Mouse (Mus musculus): Measurements from ENCODE around the gene Med27. TPM values are rescaled to one million over a fixed set of nuclear protein-coding genes. Genes with fewer than 3 reads are reported as not detected.
A peak's percentile ranks its signal among the peaks of the same experiment; 100 is the strongest.

Gene Med27
- polyA plus RNA-seq, 1 experiment from 2014 or later, result 65.9 TPM

DNA sequence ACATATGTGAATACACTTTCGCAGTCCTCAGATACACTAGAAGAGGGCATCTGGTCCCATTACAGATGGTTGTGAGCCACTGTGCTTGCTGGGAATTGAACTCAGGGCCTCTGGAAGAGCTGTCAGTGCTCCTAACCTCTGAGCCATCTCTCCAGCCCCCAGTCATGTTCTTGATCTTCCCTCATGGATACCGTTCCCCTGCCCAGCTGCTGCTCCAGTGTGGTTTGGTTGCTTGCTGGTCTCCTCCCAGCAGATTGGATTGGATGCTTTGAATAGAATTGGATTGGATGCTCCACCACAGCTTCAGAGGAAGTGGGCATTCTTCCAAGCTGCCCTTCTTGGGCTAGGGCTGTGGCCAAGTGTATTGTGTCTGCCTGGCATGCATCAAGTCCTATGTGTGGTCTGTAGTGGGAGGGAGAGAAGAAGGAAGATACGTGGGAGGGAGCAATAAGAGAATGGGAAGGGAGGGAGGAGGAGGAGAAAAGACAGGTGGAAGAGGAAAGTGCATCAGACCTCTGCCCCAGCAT lies 56.0 kb downstream of the Med27 start:
- H3K36me3 ChIP-seq (ENCODE audit: control insufficient read depth, insufficient read depth, low read length), result no peaks in the 10 kb centered on the region
- WGBS, result 91% methylated on average over 3 of the region's 3 CpGs
- no peaks in the 10 kb centered on the region for H3K4me1 ChIP-seq (replicated peaks; ENCODE audit: control insufficient read depth, insufficient read depth, low read length)
- no peak overlapping the region for H3K9ac ChIP-seq (ENCODE audit: low read length)
- ATAC-seq (replicated peaks; ENCODE audit: low FRiP score), result no peak
- no peak overlapping the region for H3K4me3 ChIP-seq (ENCODE audit: low read depth, low read length)
- H3K27me3 ChIP-seq (ENCODE audit: control insufficient read depth, insufficient read depth, low read length), result no peaks in the 10 kb centered on the region
- no peak for DNase-seq (ENCODE audit: low spot score)
- H3K4me2 ChIP-seq (ENCODE audit: low read depth, low read length, severe bottlenecking), result no peak overlapping the region
- H3K27ac ChIP-seq (ENCODE audit: low read depth, low read length), result no peak overlapping the region
- no peaks in the 10 kb centered on the region for H3K9me3 ChIP-seq (ENCODE audit: control insufficient read depth, low read length)

GRCm38 (mm10) chr2:29403799-29404530 lies 57.3 kb downstream of the Med27 start:
- no peak for ATAC-seq (replicated peaks; ENCODE audit: low FRiP score)
- DNase-seq (ENCODE audit: low spot score), result no peak
- 64% methylated on average over 9 of the region's 9 CpGs for WGBS

GRCm38 (mm10) chr2:29404931-29405330 lies 58.3 kb downstream of the Med27 start:
- H3K9ac ChIP-seq (ENCODE audit: low read length), result no peak overlapping the region
- 93% methylated on average over 10 of the region's 10 CpGs for WGBS
- no peak overlapping the region for H3K27ac ChIP-seq (ENCODE audit: low read depth, low read length)
- H3K36me3 ChIP-seq (ENCODE audit: control insufficient read depth, insufficient read depth, low read length), result no peaks in the 10 kb centered on the region
- H3K4me1 ChIP-seq (replicated peaks; ENCODE audit: control insufficient read depth, insufficient read depth, low read length), result no peaks in the 10 kb centered on the region
- no peak overlapping the region for H3K4me2 ChIP-seq (ENCODE audit: low read depth, low read length, severe bottlenecking)
- H3K9me3 ChIP-seq (ENCODE audit: control insufficient read depth, low read length), result no peaks in the 10 kb centered on the region
- ATAC-seq (replicated peaks; ENCODE audit: low FRiP score), result no peak
- no peaks in the 10 kb centered on the region for H3K27me3 ChIP-seq (ENCODE audit: control insufficient read depth, insufficient read depth, low read length)
- no peak overlapping the region for H3K4me3 ChIP-seq (ENCODE audit: low read depth, low read length)
- no peak for DNase-seq (ENCODE audit: low spot score)

More at GRCm38 (mm10) chr2:29403799-29404530, 57.3 kb downstream of the Med27 start:
- Histone ChIP-seq H3K36me3 (ENCODE audit: control insufficient read depth, insufficient read depth, low read length) (no peaks in the 10 kb centered on the region), H3K9ac (ENCODE audit: low read length) (no peak overlapping the region), H3K4me2 (ENCODE audit: low read depth, low read length, severe bottlenecking) (no peak overlapping the region), H3K4me3 (ENCODE audit: low read depth, low read length) (no peak overlapping the region), H3K4me1 (replicated peaks; ENCODE audit: control insufficient read depth, insufficient read depth, low read length) (no peaks in the 10 kb centered on the region), H3K27ac (ENCODE audit: low read depth, low read length) (no peak overlapping the region), H3K9me3 (ENCODE audit: control insufficient read depth, low read length) (no peaks in the 10 kb centered on the region), H3K27me3 (ENCODE audit: control insufficient read depth, insufficient read depth, low read length) (no peaks in the 10 kb centered on the region)

DNA sequence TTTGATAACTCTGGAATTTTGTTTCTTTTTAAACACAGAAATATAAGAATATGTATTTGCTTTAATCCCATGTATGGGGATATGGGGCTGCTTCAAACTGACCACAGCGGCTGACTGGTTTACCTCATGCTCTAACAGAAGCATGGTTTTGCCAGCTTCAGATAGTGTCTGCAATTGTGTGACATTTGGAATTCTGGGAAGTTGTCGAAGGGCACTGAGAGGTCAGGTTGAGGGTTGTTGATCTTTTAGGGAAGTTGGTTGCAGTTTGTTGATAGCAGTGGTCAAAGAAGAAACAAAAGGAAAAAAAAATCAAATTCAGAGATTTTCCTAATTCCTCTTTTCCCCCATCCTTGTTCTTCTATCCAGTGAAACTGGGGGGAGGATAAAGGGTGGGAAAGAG lies 59.2 kb downstream of the Med27 start:
- DNase-seq (ENCODE audit: low spot score) (no peak), ATAC-seq (replicated peaks; ENCODE audit: low FRiP score) (no peak)
- no peak overlapping the region for H3K4me2 ChIP-seq (ENCODE audit: low read depth, low read length, severe bottlenecking)
- H3K9me3 ChIP-seq (ENCODE audit: control insufficient read depth, low read length), result no peaks in the 10 kb centered on the region
- no peaks in the 10 kb centered on the region for H3K36me3 ChIP-seq (ENCODE audit: control insufficient read depth, insufficient read depth, low read length)
- no peaks in the 10 kb centered on the region for H3K4me1 ChIP-seq (replicated peaks; ENCODE audit: control insufficient read depth, insufficient read depth, low read length)
- no peaks in the 10 kb centered on the region for H3K27me3 ChIP-seq (ENCODE audit: control insufficient read depth, insufficient read depth, low read length)
- H3K4me3 ChIP-seq (ENCODE audit: low read depth, low read length), result no peak overlapping the region
- no peak overlapping the region for H3K27ac ChIP-seq (ENCODE audit: low read depth, low read length)
- 91% methylated on average over 2 of the region's 2 CpGs for WGBS
- no peak overlapping the region for H3K9ac ChIP-seq (ENCODE audit: low read length)

- DNase-seq (ENCODE audit: low spot score) (no peak), ATAC-seq (replicated peaks; ENCODE audit: low FRiP score) (no peak)
- no peaks in the 10 kb centered on the region for H3K9me3 ChIP-seq (ENCODE audit: control insufficient read depth, low read length)
- no peaks in the 10 kb centered on the region for H3K27me3 ChIP-seq (ENCODE audit: control insufficient read depth, insufficient read depth, low read length)
- H3K4me3 ChIP-seq (ENCODE audit: low read depth, low read length), result no peak overlapping the region
- H3K4me2 ChIP-seq (ENCODE audit: low read depth, low read length, severe bottlenecking), result no peak overlapping the region
- H3K9ac ChIP-seq (ENCODE audit: low read length), result no peak overlapping the region
- H3K4me1 ChIP-seq (replicated peaks; ENCODE audit: control insufficient read depth, insufficient read depth, low read length), result no peaks in the 10 kb centered on the region; the same call in 1 of the 2 replicates
- H3K27ac ChIP-seq (ENCODE audit: low read depth, low read length), result peak overlapping the region; percentile 51; the same call in 1 of the 2 replicates
- 72% methylated on average over 3 of the region's 3 CpGs for WGBS
- H3K36me3 ChIP-seq (ENCODE audit: control insufficient read depth, insufficient read depth, low read length), result no peaks in the 10 kb centered on the region
Measured at GRCm38 (mm10) chr2:29407350-29407749, 60.7 kb downstream of the Med27 start.

DNA sequence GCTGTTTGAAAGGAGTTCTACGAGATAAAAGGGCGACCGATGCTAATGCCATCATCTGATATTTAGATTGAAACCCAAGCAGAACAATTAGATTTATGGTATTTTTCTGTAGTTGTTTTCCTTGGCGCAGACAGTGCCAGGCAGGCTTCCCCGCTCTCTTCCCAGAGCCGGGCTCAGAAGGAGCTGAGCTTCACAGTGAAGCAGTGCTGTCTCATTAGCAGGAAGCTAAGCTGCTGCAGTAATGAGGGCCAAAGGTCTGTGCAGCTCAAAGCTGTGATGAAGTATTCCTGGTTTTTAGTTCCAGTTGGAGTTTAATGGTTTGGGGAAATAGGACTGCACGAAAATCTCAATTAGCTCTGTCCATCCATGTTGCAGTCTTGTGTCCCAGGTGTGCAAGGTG lies 61.1 kb downstream of the Med27 start:
- Histone ChIP-seq H3K27ac (ENCODE audit: low read depth, low read length) (peak overlapping the region; percentile 51), H3K9ac (ENCODE audit: low read length) (no peak overlapping the region), H3K9me3 (ENCODE audit: control insufficient read depth, low read length) (no peaks in the 10 kb centered on the region), H3K36me3 (ENCODE audit: control insufficient read depth, insufficient read depth, low read length) (no peaks in the 10 kb centered on the region), H3K4me3 (ENCODE audit: low read depth, low read length) (no peak overlapping the region), H3K4me2 (ENCODE audit: low read depth, low read length, severe bottlenecking) (no peak overlapping the region), H3K27me3 (ENCODE audit: control insufficient read depth, insufficient read depth, low read length) (no peaks in the 10 kb centered on the region), H3K4me1 (replicated peaks; ENCODE audit: control insufficient read depth, insufficient read depth, low read length) (no peaks in the 10 kb centered on the region; the same call in 1 of the 2 replicates)
- no peak for DNase-seq (ENCODE audit: low spot score)
- no peak for ATAC-seq (replicated peaks; ENCODE audit: low FRiP score)
- WGBS, result 79% methylated on average over 7 of the region's 7 CpGs

- Histone ChIP-seq H3K36me3 (ENCODE audit: control insufficient read depth, insufficient read depth, low read length) (no peaks in the 10 kb centered on the region), H3K27me3 (ENCODE audit: control insufficient read depth, insufficient read depth, low read length) (no peaks in the 10 kb centered on the region), H3K27ac (ENCODE audit: low read depth, low read length) (no peak overlapping the region), H3K9me3 (ENCODE audit: control insufficient read depth, low read length) (no peaks in the 10 kb centered on the region), H3K4me1 (replicated peaks; ENCODE audit: control insufficient read depth, insufficient read depth, low read length) (peaks cover 6% of the 10 kb centered on the region), H3K9ac (ENCODE audit: low read length) (no peak overlapping the region), H3K4me2 (ENCODE audit: low read depth, low read length, severe bottlenecking) (no peak overlapping the region), H3K4me3 (ENCODE audit: low read depth, low read length) (no peak overlapping the region)
- 74% methylated on average over 7 of the region's 7 CpGs for WGBS
- DNase-seq (ENCODE audit: low spot score) (no peak), ATAC-seq (replicated peaks; ENCODE audit: low FRiP score) (no peak)
Measured at GRCm38 (mm10) chr2:29410884-29411283, 64.3 kb downstream of the Med27 start.

DNA sequence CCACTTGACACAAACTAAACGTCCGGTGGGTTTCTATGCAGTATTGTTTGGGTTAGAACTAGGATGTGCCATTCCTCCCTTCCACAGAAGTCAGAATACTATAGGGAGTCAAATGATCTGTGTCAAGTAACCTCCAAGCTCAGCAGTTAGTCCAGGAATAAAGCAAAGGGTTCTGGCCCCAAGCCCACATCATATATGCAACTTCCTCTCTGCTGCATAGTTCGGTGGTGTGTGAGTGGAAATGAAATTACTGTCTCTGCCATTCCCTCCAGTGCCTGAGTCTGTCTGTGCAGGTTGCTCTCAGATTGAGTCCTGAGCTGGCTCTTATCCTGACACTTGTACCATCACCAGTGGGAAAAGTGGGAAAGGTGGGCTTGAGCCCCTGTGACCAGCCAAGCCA lies 65.8 kb downstream of the Med27 start:
- ATAC-seq (replicated peaks; ENCODE audit: low FRiP score), result no peak
- H3K9ac ChIP-seq (ENCODE audit: low read length), result no peak overlapping the region
- H3K36me3 ChIP-seq (ENCODE audit: control insufficient read depth, insufficient read depth, low read length), result no peaks in the 10 kb centered on the region
- DNase-seq (ENCODE audit: low spot score), result no peak
- no peak overlapping the region for H3K4me2 ChIP-seq (ENCODE audit: low read depth, low read length, severe bottlenecking)
- H3K4me3 ChIP-seq (ENCODE audit: low read depth, low read length), result no peak overlapping the region
- no peak overlapping the region for H3K27ac ChIP-seq (ENCODE audit: low read depth, low read length)
- no peaks in the 10 kb centered on the region for H3K27me3 ChIP-seq (ENCODE audit: control insufficient read depth, insufficient read depth, low read length)
- no peaks in the 10 kb centered on the region for H3K9me3 ChIP-seq (ENCODE audit: control insufficient read depth, low read length)
- 85% methylated on average over 3 of the region's 3 CpGs for WGBS
- peaks cover 8% of the 10 kb centered on the region for H3K4me1 ChIP-seq (replicated peaks; ENCODE audit: control insufficient read depth, insufficient read depth, low read length)
